Mouse (Mus musculus) right cerebral cortex, adult 18-20 months (tissue): ENCODE measurements around the gene Slc34a2.

Source experiments
- DNase-seq: peaks from one replicate; pipeline ENCODE4 v3.0.0; 2022; ENCODE audit warnings: mixed read lengths

The Slc34a2 gene

GRCm38 (mm10) chr5:53031346-53031745 is 6.5 kb upstream of the Slc34a2 start:
- no peak for DNase-seq

DNA sequence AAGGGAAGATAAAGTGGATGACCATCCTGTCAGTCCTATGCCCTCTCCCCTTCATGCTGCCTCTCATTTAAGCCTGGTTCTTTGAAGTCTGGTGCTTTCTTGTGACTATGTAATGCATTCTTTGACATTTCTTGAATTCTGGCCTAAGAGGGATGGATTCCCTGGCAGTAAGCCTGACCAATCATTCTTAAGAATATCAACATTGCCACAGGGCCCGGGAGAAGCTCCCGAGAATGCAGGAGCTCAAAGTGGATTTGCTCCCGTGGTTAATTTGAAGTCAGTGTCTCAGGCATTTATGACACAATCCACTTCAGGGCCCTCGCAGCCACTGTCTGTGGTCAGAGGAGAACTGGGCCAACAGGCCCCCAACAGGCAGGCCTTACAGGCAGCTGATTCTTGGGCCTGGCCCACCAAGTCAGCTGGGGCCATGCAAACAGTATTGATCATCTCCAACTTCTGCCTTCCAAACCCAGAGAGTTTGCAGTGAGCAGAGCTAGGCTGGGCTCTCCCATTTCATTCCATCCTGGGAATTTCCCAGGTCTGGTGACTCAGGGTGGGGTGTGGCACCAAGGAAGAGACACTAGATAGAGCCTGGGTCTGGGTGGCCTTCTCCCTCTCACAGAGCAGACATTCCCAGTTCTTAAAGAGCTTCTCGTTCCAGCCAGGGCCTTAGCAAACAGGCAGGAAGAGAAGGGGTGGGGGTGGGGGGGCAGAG is 4.3 kb downstream of the Slc34a2 start:
- no peak for DNase-seq

- no peak for DNase-seq
These were observed 5.0 kb downstream of the Slc34a2 start for GRCm38 (mm10) chr5:53042771-53043371.

GRCm38 (mm10) chr5:53043716-53044115 is 5.8 kb downstream of the Slc34a2 start:
- no peak for DNase-seq

DNA sequence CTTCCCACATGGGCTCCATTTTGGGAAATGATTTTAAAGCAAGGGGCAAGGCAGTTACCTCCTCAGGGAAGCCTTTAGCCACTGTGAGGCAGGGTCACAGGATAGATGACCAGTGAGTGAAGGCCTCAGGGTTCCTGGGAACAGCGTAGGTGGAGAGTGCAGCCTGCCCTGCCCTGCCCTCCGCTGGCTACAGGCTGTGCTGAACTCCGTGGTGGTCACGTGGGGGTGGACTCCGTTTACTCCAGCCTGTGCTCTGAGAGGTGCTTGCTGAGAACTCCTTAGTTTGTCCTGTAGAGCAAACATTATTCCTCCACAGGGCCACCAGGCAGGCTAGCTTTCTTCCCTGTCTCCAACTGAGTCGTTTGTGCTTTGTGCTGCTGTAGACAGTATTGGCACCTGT is 10.1 kb downstream of the Slc34a2 start:
- no peak for DNase-seq

- no peak for DNase-seq
These were observed 10.7 kb downstream of the Slc34a2 start for GRCm38 (mm10) chr5:53048599-53048998.

DNA sequence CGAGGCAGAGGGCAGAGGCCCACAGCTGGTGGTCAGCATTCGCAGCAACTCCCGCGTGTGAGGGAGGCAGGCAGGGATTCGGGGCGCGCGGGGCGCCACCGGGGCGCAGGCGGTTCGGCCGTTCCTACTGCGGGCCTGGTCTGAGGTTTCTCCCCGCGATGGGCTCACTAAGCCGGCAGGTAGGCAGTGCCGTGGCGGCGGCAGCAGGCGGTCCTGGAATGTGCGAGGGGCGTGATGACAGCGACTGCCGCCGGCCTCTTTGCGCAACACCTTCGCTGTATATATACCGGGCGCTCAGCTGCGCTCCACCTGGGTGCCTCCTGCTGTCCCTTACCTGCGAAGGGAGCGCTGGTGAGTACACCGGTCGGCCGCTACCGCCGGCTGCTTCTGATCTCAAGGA is 11.2 kb downstream of the Slc34a2 start:
- no peak for DNase-seq

DNA sequence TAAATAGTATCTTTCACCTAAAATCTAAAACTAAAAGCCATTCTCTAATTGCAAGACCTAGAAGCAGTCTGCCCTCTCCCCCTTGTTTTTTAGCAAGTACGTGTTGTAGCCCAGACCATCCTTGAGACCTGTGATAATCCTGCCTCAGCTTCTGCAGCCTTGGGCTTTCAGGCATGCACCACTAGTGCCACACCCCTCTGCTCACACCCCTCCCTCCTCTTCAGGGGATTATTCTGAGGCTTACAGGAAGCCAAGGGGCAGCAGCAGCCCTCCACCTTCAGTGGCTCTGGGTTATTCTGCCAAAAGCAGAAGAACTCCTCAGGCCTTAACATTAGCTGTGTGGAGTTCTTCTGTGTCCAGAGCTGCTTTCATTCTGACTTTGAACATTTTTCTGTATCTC is 13.1 kb downstream of the Slc34a2 start:
- DNase-seq: no peak

DNA sequence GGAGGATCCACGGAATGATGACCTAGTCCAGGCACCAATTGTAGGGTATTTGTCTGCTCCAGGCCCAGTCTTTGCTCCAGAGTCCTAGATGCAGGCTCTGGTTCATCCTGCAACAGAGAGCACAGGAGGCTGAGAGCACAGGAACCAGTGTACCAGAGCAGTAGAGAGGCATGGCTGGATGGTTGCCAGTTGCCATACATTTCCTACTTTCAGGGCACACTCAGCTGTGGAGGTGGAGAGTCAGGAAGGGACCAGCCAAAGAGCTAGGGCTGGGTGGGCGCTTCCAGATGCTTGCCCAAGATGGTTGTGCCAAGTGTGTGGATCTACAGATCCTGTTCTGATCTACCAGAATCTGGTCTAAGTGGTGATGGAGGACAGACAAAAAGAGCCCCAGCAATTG is 15.4 kb downstream of the Slc34a2 start:
- DNase-seq: peak; percentile 22

DNA sequence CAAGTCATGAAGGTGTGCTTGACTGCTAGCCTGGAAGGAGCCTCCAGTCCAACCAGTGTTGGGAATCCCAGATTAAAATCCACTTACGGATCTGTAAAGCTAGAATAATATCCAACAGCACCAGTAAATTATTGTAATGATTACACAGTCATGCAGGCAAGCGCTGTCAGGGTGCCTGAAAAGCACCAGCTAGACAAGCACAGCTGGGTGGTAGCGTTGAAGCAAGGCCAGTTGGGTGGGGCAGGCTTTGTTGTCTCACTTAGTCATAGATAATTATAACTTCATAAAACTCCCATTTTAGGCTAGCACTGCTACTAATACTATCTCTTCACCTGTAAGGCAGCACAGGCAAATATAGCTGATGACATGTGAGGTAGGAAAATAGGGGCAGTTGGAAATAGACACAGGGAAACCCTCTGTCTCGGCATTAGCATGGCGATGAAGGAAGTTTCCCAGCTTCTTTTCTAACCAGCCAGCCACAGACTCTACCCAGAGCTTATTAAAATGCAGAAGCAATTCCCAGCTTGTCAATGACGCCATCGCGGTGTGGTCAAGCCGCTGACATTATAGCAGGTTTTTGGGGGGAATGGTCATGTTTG is 23.8 kb downstream of the Slc34a2 start:
- DNase-seq: no peak

- no peak for DNase-seq
These were observed 36.7 kb downstream of the Slc34a2 start for GRCm38 (mm10) chr5:53074553-53074952.

DNA sequence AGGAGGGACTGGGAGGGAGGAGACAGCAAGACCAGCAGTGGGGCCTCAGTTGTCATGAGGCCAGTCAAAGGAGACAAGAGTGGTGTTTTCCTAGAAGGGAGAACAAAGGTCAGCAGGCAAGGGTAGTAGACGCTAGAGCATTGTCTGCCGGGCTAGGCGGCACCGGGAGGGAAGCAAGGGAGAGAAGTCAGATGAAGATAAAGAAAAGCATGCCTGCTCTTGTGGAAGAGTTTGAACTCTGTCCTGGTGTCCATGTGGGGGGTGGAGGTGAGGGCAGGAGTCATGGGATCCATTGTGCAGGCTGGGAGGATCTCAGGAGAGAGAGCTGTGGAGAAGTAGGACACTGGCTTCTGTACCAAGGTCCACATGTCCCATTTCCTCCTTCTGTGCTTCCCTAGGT is 40.6 kb downstream of the Slc34a2 start:
- DNase-seq: no peak

DNA sequence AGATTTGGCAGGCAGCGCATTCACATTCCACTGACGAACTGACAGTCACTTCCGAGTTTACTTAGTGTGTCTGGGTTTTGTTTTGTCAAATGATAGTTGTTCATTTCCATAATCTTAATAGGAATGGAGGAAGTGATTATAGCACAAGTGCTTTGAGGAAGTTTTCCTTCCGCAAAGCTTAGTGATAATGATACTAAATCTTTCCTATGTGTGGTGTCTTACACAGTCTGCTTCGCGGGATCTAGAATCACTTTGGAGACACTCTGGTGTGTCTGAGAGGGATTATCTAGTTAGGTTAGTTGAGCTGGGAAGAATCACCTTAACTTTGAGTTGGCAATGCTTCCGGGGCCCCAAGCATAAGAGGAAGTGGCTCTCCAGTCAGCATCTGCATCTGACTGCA is 49.6 kb downstream of the Slc34a2 start:
- no peak for DNase-seq

DNA sequence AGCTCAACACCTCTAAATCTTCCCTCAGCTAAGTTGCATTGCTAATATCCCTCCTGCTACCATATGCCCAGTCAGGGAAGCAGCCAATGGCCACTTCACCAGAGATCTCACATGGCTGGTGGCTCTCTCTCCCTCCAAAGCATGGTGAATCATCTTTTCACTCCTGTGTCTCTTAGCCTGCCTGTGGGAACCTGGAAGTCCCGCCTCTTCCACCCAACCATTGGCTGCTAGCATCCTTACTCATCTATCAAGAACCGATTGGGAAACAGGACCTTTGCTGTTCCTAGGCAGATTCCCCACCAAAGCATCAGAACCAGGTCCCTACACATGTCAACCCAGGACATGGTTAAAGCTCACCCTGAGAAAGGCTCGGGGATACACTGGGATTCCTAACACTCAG is 53.5 kb downstream of the Slc34a2 start:
- DNase-seq: no peak

DNA sequence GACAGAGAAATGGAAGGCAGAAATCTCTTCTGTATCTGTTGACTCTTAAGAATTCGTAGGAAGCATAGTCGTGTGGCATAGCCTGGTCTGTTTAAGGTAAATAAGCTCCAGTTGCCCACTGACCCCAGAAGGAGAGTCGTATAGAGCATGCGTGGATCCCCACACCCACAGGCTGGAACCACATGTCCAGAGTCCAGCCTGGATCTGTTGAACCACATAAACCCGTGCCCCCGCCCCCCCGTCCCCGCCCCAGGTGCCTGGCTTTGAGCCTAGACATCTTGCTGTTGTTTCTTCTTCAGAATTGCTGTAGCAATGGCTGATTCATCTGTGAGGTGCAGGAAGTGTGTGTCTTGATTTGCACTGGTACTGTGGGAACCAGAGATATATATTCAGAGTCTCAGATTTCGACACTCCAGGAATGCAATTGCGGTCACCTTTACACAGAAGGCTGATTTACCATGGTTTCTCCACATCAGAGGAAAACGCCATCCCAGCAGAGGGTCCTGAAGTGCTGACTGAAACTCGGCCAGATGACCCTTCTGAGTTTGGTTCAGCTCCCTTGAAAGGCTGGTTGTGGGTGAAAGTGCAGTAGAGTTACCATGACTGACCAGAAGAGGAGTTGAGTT is 64.1 kb downstream of the Slc34a2 start:
- no peak for DNase-seq

DNA sequence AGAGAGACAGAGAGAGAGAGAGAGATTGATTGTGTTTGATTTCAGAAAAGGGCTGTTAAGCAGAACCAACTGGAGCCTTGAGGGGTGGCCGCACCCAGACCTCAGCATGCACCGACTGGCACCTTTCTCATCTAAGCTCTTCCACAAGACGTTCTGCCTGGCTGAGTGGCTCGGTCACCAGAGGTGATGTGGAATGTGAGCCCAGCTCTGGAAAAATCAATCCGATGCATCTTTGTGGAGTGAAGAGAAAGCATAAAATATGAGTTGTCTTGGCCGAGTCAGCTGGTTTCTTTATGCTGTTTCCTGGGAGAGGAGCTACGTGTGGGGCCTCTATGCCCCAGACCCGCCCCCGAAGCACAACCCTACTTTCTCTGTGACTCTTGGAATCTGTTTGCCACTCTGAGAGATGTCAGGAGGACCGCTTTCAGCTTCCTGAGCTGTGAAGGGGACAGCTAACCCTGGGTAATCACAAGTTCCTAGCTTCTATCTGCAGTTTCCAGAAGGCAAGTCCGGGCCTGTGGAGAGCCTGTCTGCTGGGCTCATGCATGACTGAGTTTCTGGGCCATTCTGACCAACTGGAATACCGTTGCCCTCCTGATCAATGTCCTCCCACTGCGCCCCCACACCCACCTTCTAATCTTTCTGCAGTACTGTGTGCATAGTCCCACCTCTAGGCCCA is 66.4 kb downstream of the Slc34a2 start:
- DNase-seq: no peak

DNA sequence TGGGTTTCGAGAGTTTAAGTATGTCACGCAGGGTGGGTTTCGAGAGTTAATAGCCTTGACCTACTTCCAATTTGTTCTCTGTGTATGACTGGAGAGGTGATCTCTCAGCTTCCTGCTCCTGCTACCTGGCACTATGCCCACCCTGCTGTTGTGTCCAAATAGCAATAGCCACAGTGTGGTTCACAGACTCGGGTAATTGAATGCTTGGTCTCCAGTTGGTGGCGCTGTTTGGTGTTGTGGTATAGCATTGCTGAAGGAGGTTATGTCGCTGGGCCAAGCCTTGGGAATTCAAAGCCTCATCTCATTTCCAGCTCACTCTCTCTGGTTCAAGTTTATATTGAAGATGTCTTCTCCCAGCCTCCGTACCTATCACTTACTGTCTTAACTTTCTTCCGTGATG is 67.8 kb downstream of the Slc34a2 start:
- peak; percentile 29 for DNase-seq

- no peak for DNase-seq
These were observed 68.2 kb downstream of the Slc34a2 start for GRCm38 (mm10) chr5:53106125-53106524.

- no peak for DNase-seq
These were observed 68.8 kb downstream of the Slc34a2 start for GRCm38 (mm10) chr5:53106731-53107130.

DNA sequence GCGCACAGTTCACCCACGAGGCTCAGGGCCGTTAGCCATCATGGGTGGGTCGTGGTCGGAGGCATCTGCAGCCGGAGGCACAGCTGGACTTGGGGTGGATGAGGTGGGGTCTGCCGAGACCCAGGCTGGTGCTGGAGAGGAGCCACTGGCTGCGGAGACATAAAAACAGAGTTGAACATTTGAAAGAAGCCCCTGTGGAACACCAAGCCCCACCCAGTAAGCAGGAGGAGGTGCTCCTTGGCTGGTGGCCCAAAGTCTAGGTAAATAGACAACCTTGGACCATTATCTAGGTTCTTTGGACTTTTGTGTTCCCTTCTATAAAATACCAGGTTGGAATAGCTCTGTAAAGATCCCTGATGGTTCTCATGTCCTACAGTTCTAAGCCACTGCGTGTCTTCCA is 70.1 kb downstream of the Slc34a2 start:
- no peak for DNase-seq

DNA sequence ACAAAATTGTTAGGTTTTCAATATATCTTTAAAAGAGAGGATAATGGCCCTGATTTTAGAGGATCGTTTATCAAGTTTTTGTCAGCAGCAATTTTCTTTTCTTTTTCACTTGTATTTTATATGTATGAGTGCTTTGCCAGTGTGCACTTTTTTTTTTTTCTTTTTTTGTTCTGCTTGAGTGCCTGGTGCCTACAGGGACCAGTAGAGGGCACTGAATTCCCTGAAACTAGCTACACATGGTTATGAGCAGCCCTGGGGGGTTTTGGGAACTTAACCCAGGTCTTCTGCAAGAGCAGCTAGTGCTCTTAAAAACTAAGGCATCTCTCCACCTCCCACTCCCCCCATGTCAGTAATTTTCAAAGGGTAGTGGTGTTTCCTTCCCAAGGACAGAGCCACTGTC is 70.8 kb downstream of the Slc34a2 start:
- no peak for DNase-seq

GRCm38 (mm10) chr5:53110225-53110624 is 72.3 kb downstream of the Slc34a2 start:
- no peak for DNase-seq

DNA sequence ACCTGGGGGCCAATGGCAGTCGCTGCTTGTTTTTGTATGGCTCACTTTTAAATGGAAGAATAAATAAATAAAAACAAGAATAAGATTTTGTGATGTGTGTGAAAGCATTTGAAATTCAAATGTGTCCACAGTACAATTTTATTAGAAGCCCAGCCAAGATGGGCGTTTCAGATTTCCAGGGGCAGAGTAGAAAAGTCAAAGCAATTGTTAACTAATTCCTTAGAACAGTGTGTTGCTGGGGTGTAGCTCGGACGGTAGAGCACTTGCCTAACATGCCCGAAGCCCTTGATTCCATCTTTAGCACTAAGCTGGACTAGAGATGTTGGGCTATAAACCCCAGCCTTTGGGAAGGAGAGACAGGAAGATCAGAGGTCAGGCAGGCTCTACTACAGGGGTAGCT is 73.2 kb downstream of the Slc34a2 start:
- no peak for DNase-seq

GRCm38 (mm10) chr5:53112942-53113341 is 75.1 kb downstream of the Slc34a2 start:
- no peak for DNase-seq
